Mouse (Mus musculus): Measurements from ENCODE around the gene Nfu1. TPM values are rescaled to one million over a fixed set of nuclear protein-coding genes. Genes with fewer than 3 reads are reported as not detected.

The Nfu1 gene
- polyA plus RNA-seq (2012; rRNA removed) = 130 and 152 TPM in 2 replicates

DNA sequence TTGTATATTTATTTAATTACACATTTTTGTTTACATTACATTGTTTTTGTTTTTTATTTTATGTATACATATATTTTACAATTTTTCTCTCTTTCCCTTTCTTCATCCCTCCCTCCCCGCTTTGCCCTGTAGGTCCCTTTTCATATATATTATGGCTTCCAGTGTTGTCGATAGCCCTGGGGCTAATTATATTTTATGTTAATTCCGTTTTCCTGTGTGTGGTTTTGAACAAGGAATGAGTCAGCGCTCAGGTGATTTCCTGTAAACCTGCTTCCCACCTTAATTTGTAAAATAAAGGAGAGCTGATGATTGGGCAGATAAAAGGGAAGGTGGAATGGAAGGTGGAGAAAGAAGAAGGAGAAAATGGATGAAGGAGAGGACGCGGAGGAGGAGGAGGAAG, at the start of gene Nfu1:
TSS of gene Nfu1 (plus strand) at position 350 of the 400 bp plus-strand sequence.
- no peak for DNase-seq
- peak within 1 kb of the TSS; percentile 64 for H3K27ac ChIP-seq (ENCODE audit: insufficient read depth, low read length)
- H3K27me3 ChIP-seq (ENCODE audit: control insufficient read depth, insufficient read depth, low read length) = no peaks in the 10 kb centered on the region
- H3K4me3 ChIP-seq (replicated peaks; ENCODE audit: insufficient read depth, low read depth, low read length) = peak within 1 kb of the TSS; percentile 74
- H3K4me1 ChIP-seq (ENCODE audit: control insufficient read depth, insufficient read depth, low read length) = peaks cover 3% of the 10 kb centered on the region; the same call in 1 of the 2 replicates
- 84% methylated on average over 6 of the region's 6 CpGs for WGBS
- TF ChIP-seq CTCF (IDR thresholded peaks at IDR 0.05; ENCODE audit: borderline replicate concordance, insufficient read depth, low read depth, low read length) (no peak), POLR2A (IDR thresholded peaks at IDR 0.05; ENCODE audit: borderline replicate concordance, insufficient read depth, low read length) (no peak)

DNA sequence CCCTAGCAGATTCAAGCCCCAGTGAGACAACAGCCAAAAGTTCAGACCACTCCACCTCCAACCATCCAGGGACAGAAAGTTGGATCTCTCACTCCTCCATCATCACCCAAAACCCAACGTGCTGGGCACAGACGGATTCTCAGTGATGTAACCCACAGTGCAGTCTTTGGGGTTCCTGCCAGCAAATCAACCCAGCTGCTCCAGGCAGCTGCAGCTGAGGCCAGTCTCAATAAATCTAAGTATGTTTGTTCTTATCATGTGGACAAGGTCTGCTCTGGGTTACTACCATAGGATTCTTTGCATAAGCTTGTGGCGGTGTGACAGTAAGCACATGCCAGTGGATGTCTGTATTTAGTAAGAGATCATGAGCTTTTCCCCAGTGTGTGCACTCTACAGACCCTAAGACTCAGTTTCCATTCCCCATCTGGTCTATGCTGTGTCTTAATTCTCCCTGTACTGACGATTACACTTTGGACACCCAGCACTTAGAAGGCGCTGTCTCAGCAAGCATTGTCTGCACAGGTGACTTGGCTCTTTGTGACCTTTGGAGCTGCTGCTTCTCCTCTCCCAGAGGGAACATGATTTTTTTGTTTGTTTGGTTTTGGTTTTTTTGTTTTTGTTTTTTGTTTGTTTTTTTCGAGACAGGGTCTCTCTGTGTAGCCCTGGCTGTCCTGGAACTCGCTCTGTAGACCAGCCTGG, 44.9 kb upstream of the Nfu1 start:
- no peak for TF ChIP-seq CTCF (IDR thresholded peaks at IDR 0.05; ENCODE audit: borderline replicate concordance, insufficient read depth, low read depth, low read length)
- 73% methylated on average over 7 of the region's 7 CpGs for WGBS
- no peak overlapping the region for H3K4me3 ChIP-seq (replicated peaks; ENCODE audit: insufficient read depth, low read depth, low read length)
- H3K4me1 ChIP-seq (ENCODE audit: control insufficient read depth, insufficient read depth, low read length) = no peaks in the 10 kb centered on the region
- no peaks in the 10 kb centered on the region for H3K27me3 ChIP-seq (ENCODE audit: control insufficient read depth, insufficient read depth, low read length)
- DNase-seq = no peak
- H3K27ac ChIP-seq (ENCODE audit: insufficient read depth, low read length) = no peak overlapping the region

DNA sequence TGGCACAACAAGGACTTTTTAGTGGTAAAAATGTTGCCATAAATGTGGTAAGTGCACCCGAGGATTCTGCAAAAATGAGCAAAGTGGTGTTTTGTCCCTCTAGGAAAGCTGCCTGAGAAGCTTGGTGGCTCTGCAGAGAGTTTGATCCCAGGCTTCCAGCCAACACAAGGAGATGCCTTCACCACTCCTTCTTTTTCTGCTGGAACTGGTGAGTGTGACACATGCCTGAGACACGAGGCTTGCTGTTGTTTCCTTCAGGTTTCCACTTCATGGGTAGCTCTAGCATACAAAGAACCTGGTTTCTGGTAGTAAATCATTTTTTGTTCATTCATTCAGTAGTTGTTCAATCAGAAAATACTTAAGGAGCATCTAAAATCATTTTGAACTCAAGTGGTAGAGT, 41.9 kb upstream of the Nfu1 start:
- no peaks in the 10 kb centered on the region for H3K27me3 ChIP-seq (ENCODE audit: control insufficient read depth, insufficient read depth, low read length)
- H3K27ac ChIP-seq (ENCODE audit: insufficient read depth, low read length) = no peak overlapping the region
- 94% methylated on average over 2 of the region's 2 CpGs for WGBS
- no peak overlapping the region for H3K4me3 ChIP-seq (replicated peaks; ENCODE audit: insufficient read depth, low read depth, low read length)
- no peak for DNase-seq
- TF ChIP-seq CTCF (IDR thresholded peaks at IDR 0.05; ENCODE audit: borderline replicate concordance, insufficient read depth, low read depth, low read length) = no peak
- TF ChIP-seq POLR2A (IDR thresholded peaks at IDR 0.05; ENCODE audit: borderline replicate concordance, insufficient read depth, low read length) = no peak
- H3K4me1 ChIP-seq (ENCODE audit: control insufficient read depth, insufficient read depth, low read length) = no peaks in the 10 kb centered on the region

DNA sequence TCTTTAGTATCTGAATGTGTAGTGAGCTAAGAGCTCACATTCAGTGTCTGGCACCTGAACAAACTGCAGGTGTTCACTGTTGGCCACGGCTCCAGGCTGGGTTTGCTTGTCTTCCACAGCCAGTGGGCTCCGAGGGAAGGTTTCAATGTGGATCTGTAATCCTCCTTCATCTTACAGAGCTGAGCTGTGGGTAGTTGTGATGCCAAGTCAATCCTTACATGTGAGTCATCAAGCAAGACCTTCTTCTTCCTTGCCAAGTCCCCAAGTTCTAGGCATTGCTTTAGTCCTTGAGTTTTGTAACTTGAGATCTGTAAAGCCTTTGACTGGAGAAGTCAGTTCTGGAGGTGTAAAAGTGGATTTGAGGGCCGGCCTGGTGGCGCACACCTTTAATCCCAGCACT, 35.1 kb upstream of the Nfu1 start:
- TF ChIP-seq CTCF (IDR thresholded peaks at IDR 0.05; ENCODE audit: borderline replicate concordance, insufficient read depth, low read depth, low read length) (no peak), POLR2A (IDR thresholded peaks at IDR 0.05; ENCODE audit: borderline replicate concordance, insufficient read depth, low read length) (no peak)
- H3K4me3 ChIP-seq (replicated peaks; ENCODE audit: insufficient read depth, low read depth, low read length) = no peak overlapping the region
- H3K27ac ChIP-seq (ENCODE audit: insufficient read depth, low read length) = no peak overlapping the region
- peaks cover 4% of the 10 kb centered on the region; the same call in 1 of the 2 replicates for H3K4me1 ChIP-seq (ENCODE audit: control insufficient read depth, insufficient read depth, low read length)
- 78% methylated on average over 4 of the region's 4 CpGs for WGBS
- H3K27me3 ChIP-seq (ENCODE audit: control insufficient read depth, insufficient read depth, low read length) = no peaks in the 10 kb centered on the region
- DNase-seq = no peak

DNA sequence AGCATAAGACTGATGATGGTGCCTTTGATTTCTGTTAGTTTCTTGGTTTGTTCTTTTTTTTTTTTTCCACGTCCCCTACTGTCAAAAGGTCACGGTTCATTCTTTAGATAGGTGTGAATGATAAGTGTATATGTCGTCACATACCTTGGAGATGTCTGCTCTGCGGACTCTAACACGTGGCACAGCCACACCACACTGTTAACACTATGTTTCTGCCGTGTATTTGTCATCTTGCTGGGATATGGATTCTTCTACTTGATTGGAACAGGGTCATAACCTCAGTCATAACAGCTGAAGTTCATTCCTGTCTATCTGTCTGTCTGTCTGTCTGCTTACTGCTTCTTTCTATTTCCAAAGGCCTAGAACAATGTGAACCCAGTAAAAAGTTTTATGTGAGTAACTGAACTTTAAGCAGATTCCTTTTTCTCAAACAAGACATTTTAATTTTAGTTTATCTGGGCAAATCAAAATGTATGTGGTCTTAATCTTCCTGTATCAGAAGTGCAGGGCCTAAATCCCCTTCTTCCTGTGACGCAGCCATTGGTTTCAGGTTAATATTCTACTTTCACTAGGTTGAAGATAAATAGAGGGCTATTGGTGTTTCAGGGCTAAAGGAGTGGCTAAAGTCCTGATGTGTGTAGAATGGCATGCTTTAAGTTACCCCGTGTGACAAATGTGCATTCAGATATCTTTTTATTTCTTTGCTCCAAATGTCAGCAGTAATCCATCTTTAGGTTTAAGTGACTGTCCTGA, 30.7 kb upstream of the Nfu1 start:
- 92% methylated on average over 8 of the region's 8 CpGs for WGBS
- DNase-seq = no peak
- H3K27me3 ChIP-seq (ENCODE audit: control insufficient read depth, insufficient read depth, low read length) = no peaks in the 10 kb centered on the region
- no peak overlapping the region for H3K27ac ChIP-seq (ENCODE audit: insufficient read depth, low read length)
- peaks cover 4% of the 10 kb centered on the region; the same call in 1 of the 2 replicates for H3K4me1 ChIP-seq (ENCODE audit: control insufficient read depth, insufficient read depth, low read length)
- H3K4me3 ChIP-seq (replicated peaks; ENCODE audit: insufficient read depth, low read depth, low read length) = no peak overlapping the region
- TF ChIP-seq CTCF (IDR thresholded peaks at IDR 0.05; ENCODE audit: borderline replicate concordance, insufficient read depth, low read depth, low read length) = no peak
- no peak for TF ChIP-seq POLR2A (IDR thresholded peaks at IDR 0.05; ENCODE audit: borderline replicate concordance, insufficient read depth, low read length)

DNA sequence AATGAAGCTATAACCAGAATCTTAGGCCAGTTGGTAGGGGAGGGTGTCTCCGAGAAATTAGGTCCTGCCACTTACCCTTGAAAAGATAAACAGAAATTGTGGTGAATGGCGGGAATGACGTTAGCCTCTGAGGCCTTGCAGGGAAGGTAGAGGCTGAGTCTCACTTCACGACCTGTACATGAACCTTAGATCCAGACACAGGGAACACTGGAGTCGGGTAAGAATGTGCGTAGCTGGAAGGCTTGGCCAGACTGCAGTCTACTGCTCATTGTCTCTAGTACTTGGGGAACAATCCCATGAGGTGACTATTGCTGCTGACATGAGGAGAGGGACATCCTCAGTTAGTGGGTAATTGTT, 30.1 kb upstream of the Nfu1 start:
- no peak for DNase-seq
- 93% methylated on average over 6 of the region's 6 CpGs for WGBS
- 0 out of 2 replicates have a peak, but pooled peaks cover under 1% of the 10 kb centered on the region for H3K4me1 ChIP-seq (ENCODE audit: control insufficient read depth, insufficient read depth, low read length)
- no peak overlapping the region for H3K27ac ChIP-seq (ENCODE audit: insufficient read depth, low read length)
- H3K27me3 ChIP-seq (ENCODE audit: control insufficient read depth, insufficient read depth, low read length) = no peaks in the 10 kb centered on the region
- TF ChIP-seq CTCF (IDR thresholded peaks at IDR 0.05; ENCODE audit: borderline replicate concordance, insufficient read depth, low read depth, low read length) (no peak), POLR2A (IDR thresholded peaks at IDR 0.05; ENCODE audit: borderline replicate concordance, insufficient read depth, low read length) (no peak)
- H3K4me3 ChIP-seq (replicated peaks; ENCODE audit: insufficient read depth, low read depth, low read length) = no peak overlapping the region

DNA sequence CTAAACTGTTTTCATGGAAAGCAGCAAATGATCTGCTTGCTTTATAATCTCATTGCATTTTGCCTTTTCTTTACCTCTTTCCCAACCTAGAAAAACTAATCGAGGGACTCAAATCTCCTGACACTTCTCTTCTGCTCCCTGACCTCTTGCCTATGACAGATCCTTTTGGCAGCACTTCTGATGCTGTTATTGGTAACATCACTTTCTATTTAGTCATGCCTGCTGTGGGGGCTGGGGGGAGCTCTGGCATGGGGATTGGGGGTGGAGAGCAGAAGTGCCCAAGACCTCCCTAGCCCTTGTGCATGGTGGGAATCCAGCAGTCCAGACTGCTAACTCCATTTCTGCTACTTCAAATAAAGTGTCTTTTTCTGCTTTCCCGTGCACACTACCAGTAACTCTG, 27.8 kb upstream of the Nfu1 start:
- Histone ChIP-seq H3K4me1 (ENCODE audit: control insufficient read depth, insufficient read depth, low read length) (no peaks in the 10 kb centered on the region), H3K27me3 (ENCODE audit: control insufficient read depth, insufficient read depth, low read length) (no peaks in the 10 kb centered on the region), H3K4me3 (replicated peaks; ENCODE audit: insufficient read depth, low read depth, low read length) (no peak overlapping the region), H3K27ac (ENCODE audit: insufficient read depth, low read length) (no peak overlapping the region)
- TF ChIP-seq POLR2A (IDR thresholded peaks at IDR 0.05; ENCODE audit: borderline replicate concordance, insufficient read depth, low read length) (no peak), CTCF (IDR thresholded peaks at IDR 0.05; ENCODE audit: borderline replicate concordance, insufficient read depth, low read depth, low read length) (no peak)
- WGBS = 59% methylated on average over 2 of the region's 2 CpGs
- DNase-seq = no peak
